Mouse (Mus musculus) left cerebral cortex, adult 2 months (tissue): ENCODE results near the gene Arid1b. TPM values are rescaled to one million over a fixed set of nuclear protein-coding genes. Genes with fewer than 3 reads are reported as not detected.

ENCODE experiments used
- DNase-seq, 2 experiments: peaks; one replicate each; pipeline ENCODE4 v3.0.0; 2021 to 2022; ENCODE audit warnings: low spot score in 2 of 2, mixed read lengths in 1 of 2; ENCODE audit errors: extremely low spot score in 1 of 2
- H3K27ac ChIP-seq: fragments of 200-600 bp; 2 replicates; pipeline ENCODE4 v1.8.1; 2022
- H3K4me3 ChIP-seq: fragments of 200-600 bp; 2 replicates; pipeline ENCODE4 v1.8.1; 2022
- CTCF ChIP-seq: fragments of 200-600 bp; IDR thresholded peaks from 2 replicates; pipeline ENCODE4 v1.8.1; 2022; ENCODE audit warnings: antibody characterized with exemption, mild to moderate bottlenecking, moderate library complexity
- intact Hi-C: fragments of 180-260 bp; cut with DNase I; formaldehyde crosslinking; loops from one replicate; pipeline ENCODE4 v1.15.1; 2025
- total RNA-seq, 2 experiments: library from RNA; stranded (reverse); gene quantifications; 2 replicates each; pipeline ENCODE4 v1.2.3; 2021

The Arid1b gene
- total RNA-seq, 2 experiments from 2014 or later, result 81.4 to 86.1 TPM

DNA sequence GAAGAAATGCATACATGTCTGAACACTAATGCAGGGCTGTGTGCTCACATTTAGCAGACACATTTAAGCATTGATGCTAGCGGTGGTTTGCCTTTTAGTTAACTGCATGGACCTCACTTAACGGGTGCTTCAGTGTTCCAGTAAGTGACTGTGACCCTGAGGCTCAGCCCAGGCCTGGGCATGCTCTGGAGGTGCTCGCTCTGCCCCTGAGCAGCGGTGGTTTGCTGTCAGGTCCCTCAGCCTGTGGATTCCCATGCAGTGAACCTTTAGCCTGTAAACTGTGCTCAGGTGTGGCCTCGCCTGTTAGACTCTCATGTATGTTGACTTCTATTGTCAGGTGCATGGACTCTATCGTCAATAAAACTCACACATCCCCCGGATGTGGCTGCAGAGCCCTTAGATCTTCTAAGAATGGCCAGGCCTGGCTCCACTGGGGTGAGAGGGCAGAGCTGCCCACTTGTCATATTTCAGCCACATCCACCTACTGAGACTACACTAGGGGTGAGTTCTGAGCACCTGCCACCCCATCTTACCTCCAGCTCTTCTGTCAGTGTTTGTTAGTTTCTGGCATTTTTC lies 169.2 kb downstream of the Arid1b start:
- H3K27ac ChIP-seq, result no peak overlapping the region
- TF ChIP-seq CTCF, result no peak
- DNase-seq, result no peak
- H3K4me3 ChIP-seq, result no peak overlapping the region
- intact Hi-C loops, result no loop called here

GRCm38 (mm10) chr17:5164794-5165193 lies 170.7 kb downstream of the Arid1b start:
- TF ChIP-seq CTCF, result no peak
- DNase-seq, result no peak
- Histone ChIP-seq H3K27ac (0 out of 2 replicates have a peak overlapping the region, but pooled peaks have one; percentile 38), H3K4me3 (no peak overlapping the region; the same call in 1 of the 2 replicates)
- intact Hi-C loops, result no loop called here

DNA sequence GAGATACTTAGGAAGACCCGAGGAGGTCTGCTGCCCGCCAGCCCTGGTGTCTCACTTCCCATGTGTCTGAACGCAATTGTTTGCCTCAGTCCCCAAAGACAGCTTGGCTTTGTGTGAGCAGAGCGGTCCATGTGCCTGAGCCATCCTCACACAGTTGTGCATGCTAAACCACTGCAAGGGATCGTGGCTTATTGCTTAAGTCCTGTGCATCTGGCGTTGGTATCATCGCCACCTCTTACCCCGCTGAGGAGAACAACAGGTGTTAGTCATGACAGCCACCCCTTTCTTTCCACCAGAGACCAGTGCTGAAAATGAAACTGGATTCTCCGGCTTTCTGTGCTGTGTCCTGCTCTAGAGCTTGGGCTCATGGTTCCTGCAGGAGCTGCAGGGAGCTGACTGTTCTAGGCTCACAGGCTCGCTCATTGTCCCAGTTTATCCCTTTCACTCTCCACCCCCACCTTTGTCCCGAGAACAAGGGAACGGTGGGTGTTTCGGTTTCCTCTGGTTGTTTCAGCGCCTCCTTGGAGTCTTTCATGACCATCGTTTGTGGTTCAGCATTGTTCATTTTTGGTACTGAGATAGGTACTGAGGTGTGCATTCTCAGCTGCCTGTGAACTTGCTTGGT lies 171.2 kb downstream of the Arid1b start:
- Histone ChIP-seq H3K27ac (peak overlapping the region; percentile 38; the same call in 1 of the 2 replicates), H3K4me3 (no peak overlapping the region; the same call in none of the 2 replicates)
- no peak for TF ChIP-seq CTCF
- intact Hi-C loops, result no loop called here
- no peak for DNase-seq

- no peak for DNase-seq
- intact Hi-C loops, result no loop called here
- Histone ChIP-seq H3K4me3 (no peak overlapping the region), H3K27ac (no peak overlapping the region)
- TF ChIP-seq CTCF, result no peak
Measured at GRCm38 (mm10) chr17:5166175-5166574, 172.0 kb downstream of the Arid1b start.

GRCm38 (mm10) chr17:5168046-5168445 lies 173.9 kb downstream of the Arid1b start:
- no peak for DNase-seq
- TF ChIP-seq CTCF, result no peak; the same call in 1 of the 2 replicates
- H3K4me3 ChIP-seq, result no peak overlapping the region
- intact Hi-C loops, result no loop called here
- H3K27ac ChIP-seq, result no peak overlapping the region

DNA sequence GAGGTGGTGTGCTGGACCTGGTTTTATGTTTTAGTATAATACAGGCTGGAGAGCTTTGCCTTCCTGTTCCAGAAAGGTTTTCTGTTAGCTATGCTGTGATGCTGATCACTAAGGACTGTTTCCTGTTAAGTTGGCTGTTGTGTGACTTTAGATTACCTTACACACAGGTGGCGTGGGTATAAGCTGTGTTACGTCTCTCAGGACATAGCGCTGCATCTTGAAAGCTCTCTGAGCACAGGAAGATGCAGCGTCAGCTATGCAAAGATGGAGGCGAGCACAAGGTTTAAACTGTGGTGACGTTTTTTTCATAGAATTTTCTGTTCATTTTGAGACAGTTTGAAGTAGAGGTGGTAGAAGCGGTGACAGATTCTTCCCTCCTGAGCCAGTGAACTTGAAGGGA lies 174.5 kb downstream of the Arid1b start:
- no peak for TF ChIP-seq CTCF
- intact Hi-C loops, result no loop called here
- DNase-seq, result no peak
- Histone ChIP-seq H3K27ac (0 out of 2 replicates have a peak overlapping the region, but pooled peaks have one; percentile 24), H3K4me3 (no peak overlapping the region)

GRCm38 (mm10) chr17:5170321-5170720 lies 176.2 kb downstream of the Arid1b start:
- Histone ChIP-seq H3K4me3 (no peak overlapping the region), H3K27ac (no peak overlapping the region)
- no peak for TF ChIP-seq CTCF
- intact Hi-C loops, result no loop called here
- DNase-seq, result no peak

DNA sequence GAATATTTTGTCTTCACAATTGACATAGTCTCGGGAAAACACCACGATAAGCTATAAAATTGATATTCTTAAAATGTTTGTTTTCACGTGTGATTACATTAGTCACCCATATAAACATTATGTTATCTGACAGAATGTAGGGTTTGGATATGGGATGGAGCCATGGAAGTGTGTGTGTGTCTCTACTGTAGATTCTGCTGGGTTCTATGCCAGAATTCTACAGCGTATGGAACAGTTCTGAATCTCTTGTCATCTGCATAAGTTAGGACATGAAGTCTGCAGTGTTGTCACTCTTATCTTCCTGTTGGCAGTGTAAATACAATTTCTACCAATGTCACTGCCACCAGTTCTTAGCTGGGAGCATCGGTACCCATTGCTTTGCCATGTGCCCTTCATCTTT lies 177.3 kb downstream of the Arid1b start:
- no peak for DNase-seq
- intact Hi-C loops, result no loop called here
- TF ChIP-seq CTCF, result no peak
- H3K27ac ChIP-seq, result no peak overlapping the region
- no peak overlapping the region for H3K4me3 ChIP-seq

DNA sequence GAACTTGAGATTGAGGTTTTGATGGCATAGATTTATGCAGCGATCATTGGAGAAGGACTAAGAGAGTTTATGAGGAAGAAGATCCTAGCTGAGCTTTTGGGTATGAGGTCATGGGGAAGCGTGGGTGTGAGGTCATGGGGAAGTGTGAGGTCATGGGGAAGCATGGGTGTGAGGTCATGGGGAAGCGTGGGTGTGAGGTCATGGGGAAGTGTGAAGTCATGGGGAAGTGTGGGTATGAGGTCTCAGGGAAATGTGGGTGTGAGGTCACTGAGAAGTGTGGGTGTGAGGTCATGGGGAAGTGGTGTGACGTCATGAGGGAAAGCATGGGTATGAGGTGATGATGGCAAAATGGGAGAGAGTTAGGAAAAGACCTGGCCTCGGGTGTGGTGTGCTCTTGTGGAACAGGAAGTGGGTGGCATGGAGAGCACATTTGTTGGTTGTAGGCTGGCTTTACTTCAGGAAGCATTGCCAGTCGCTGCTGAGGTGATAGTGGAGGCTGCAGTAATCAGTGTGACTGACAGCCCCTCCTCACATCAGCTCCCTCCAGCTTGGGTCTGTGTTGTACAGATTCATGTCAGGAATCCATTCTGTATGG lies 180.4 kb downstream of the Arid1b start:
- no peak for TF ChIP-seq CTCF
- intact Hi-C loops, result no loop called here
- Histone ChIP-seq H3K4me3 (no peak overlapping the region), H3K27ac (no peak overlapping the region)
- no peak for DNase-seq

DNA sequence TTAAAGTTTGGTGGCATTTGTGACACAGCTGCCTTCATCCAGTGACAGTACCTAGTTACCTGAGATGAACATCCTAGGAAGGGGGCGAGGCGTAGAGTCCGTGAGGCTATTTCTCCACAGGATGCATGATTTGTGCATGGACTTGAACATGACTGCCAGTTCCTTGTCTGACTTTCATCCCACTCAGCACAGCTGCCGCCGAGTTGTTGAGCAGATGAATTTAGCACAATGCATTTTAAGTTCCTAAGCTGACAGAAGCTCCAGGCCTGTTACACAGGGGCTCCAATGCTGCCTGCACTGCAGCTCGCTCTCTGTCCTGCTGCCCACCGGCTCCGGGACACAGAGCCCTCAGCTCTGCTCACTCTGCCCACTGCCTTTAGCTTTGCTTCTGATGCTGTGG lies 181.4 kb downstream of the Arid1b start:
- DNase-seq, result no peak
- Histone ChIP-seq H3K27ac (peak overlapping the region; percentile 82), H3K4me3 (no peak overlapping the region)
- intact Hi-C loops, result no loop called here
- TF ChIP-seq CTCF, result no peak

DNA sequence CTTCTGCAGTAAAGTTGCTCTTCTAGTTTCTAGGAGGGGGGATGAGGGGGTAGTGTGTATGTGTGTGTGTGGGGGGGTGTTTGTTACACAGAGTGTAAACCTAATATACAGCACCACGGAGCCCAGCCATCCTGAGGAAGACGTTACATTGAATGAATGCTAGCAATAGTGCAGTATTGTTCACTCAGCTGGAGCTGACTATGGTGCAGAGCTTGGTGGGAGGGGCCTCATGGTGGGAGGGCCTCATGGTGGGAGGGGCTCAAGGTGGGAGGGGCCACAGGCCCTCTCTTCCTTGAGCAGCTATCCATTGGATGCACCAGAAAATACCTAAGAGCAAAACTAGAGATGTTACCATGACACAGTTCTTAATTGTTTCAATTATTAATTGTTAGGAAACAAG lies 182.2 kb downstream of the Arid1b start:
- TF ChIP-seq CTCF, result no peak
- intact Hi-C loops, result no loop called here
- DNase-seq, result no peak
- Histone ChIP-seq H3K27ac (no peak overlapping the region; the same call in 1 of the 2 replicates), H3K4me3 (no peak overlapping the region)

DNA sequence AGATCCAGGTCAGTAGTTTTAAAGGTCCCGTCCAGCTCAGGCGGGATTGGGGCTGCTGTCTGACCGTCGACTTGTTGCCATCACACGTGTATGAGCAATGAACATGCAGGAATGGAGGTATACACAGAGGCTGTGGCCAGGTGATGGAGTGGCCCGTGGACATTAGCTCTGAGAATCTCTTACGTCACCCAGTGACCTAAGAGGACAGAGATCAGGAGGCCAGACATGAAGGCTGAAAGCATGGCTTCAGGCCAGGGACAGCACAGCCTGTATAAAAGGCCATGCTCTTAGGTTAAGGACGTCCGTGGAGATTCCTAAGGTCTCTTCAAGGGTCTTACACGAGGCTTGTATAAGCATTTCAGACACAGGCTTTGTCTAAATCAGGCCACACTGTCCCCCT lies 184.4 kb downstream of the Arid1b start:
- no peak for DNase-seq
- no peak for TF ChIP-seq CTCF
- Histone ChIP-seq H3K4me3 (no peak overlapping the region), H3K27ac (no peak overlapping the region)
- intact Hi-C loops, result no loop called here
